Mouse (Mus musculus): ENCODE results near the gene Eif4enif1.

Gene Eif4enif1

GRCm38 (mm10) chr11:3265291-3266078, 63.3 kb downstream of the Eif4enif1 start:
- no peak for DNase-seq (ENCODE audit: extremely low read depth, insufficient read length, low spot score)

- peak; percentile 97 for DNase-seq (ENCODE audit: extremely low read depth, insufficient read length, low spot score)
These were observed 64.0 kb downstream of the Eif4enif1 start, which contains the start of gene Drg1 for GRCm38 (mm10) chr11:3266079-3266685. TSS of gene Drg1 (minus strand) at chr11:3266415.

GRCm38 (mm10) chr11:3267133-3267532, 64.9 kb downstream of the Eif4enif1 start:
- DNase-seq (ENCODE audit: extremely low read depth, insufficient read length, low spot score) = no peak

GRCm38 (mm10) chr11:3269241-3269640, 67.0 kb downstream of the Eif4enif1 start:
- no peak for DNase-seq (ENCODE audit: extremely low read depth, insufficient read length, low spot score)

- DNase-seq (ENCODE audit: extremely low read depth, insufficient read length, low spot score) = no peak
These were observed 76.2 kb downstream of the Eif4enif1 start for GRCm38 (mm10) chr11:3278351-3278750.

- no peak for DNase-seq (ENCODE audit: extremely low read depth, insufficient read length, low spot score)
These were observed 77.5 kb downstream of the Eif4enif1 start for GRCm38 (mm10) chr11:3279729-3280128.

- DNase-seq (ENCODE audit: extremely low read depth, insufficient read length, low spot score) = no peak
These were observed 80.7 kb downstream of the Eif4enif1 start for GRCm38 (mm10) chr11:3282887-3283286.

GRCm38 (mm10) chr11:3283645-3284044, 81.5 kb downstream of the Eif4enif1 start:
- DNase-seq (ENCODE audit: extremely low read depth, insufficient read length, low spot score) = no peak

- no peak for DNase-seq (ENCODE audit: extremely low read depth, insufficient read length, low spot score)
These were observed 83.7 kb downstream of the Eif4enif1 start for GRCm38 (mm10) chr11:3285940-3286339.

- DNase-seq (ENCODE audit: extremely low read depth, insufficient read length, low spot score) = no peak
These were observed 84.9 kb downstream of the Eif4enif1 start for GRCm38 (mm10) chr11:3287131-3287530.

GRCm38 (mm10) chr11:3287921-3288320, 85.7 kb downstream of the Eif4enif1 start:
- DNase-seq (ENCODE audit: extremely low read depth, insufficient read length, low spot score) = no peak

GRCm38 (mm10) chr11:3288521-3289301, 86.5 kb downstream of the Eif4enif1 start, which contains the start of gene Patz1:
TSS of gene Patz1 (plus strand) at chr11:3288874.
- peak; percentile 42 for DNase-seq (ENCODE audit: extremely low read depth, insufficient read length, low spot score)

- no peak for DNase-seq (ENCODE audit: extremely low read depth, insufficient read length, low spot score)
These were observed 87.2 kb downstream of the Eif4enif1 start for GRCm38 (mm10) chr11:3289302-3289802.

GRCm38 (mm10) chr11:3289803-3290639, 87.8 kb downstream of the Eif4enif1 start:
- DNase-seq (ENCODE audit: extremely low read depth, insufficient read length, low spot score) = peak; percentile 86

GRCm38 (mm10) chr11:3290640-3291310, 88.6 kb downstream of the Eif4enif1 start:
- DNase-seq (ENCODE audit: extremely low read depth, insufficient read length, low spot score) = peak; percentile 43

GRCm38 (mm10) chr11:3291311-3292061, 89.3 kb downstream of the Eif4enif1 start:
- no peak for DNase-seq (ENCODE audit: extremely low read depth, insufficient read length, low spot score)

- DNase-seq (ENCODE audit: extremely low read depth, insufficient read length, low spot score) = peak; percentile 20
These were observed 89.8 kb downstream of the Eif4enif1 start for GRCm38 (mm10) chr11:3292062-3292421.

GRCm38 (mm10) chr11:3292711-3293249, 90.6 kb downstream of the Eif4enif1 start:
- no peak for DNase-seq (ENCODE audit: extremely low read depth, insufficient read length, low spot score)

- no peak for DNase-seq (ENCODE audit: extremely low read depth, insufficient read length, low spot score)
These were observed 91.2 kb downstream of the Eif4enif1 start for GRCm38 (mm10) chr11:3293361-3293760.
